Mouse (Mus musculus): ENCODE results near the gene Zcchc4. TPM values are rescaled to one million over a fixed set of nuclear protein-coding genes. Genes with fewer than 3 reads are reported as not detected.

Gene Zcchc4
- polyA plus RNA-seq, 1 experiment = 43.6 TPM

DNA sequence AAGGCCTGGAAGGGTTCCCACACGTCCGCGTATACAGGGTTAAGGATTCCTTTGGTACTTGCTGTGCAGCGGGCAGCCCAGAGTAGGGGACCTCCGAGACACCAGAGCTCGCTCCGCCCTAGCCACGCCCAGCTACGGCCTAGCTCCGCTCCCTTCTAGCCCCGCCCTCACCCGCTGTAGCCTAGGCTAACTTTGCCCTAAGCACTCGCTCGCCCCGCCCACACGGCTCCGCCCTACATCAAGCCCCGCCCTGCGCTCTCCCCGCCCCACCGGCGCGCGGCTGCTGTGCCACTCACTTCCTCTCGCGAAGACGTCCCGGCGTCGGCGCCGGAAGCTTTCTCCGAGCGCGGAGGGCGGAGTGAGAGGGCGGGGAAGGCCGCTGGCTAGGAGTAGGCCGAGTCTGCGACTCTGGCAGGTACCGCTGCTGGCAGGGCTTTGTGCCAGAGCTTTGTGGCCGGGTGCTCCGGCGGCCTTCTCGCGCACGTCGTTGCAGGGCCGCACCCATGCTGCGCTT lies 58.6 kb downstream of the Zcchc4 start, which contains the start of gene Anapc4:
Anapc4 (plus strand) TSS at position 252 of the 514 bp plus-strand sequence.
- TF ChIP-seq GATA1 (IDR thresholded peaks at IDR 0.05; ENCODE audit: low read length) = no peak

GRCm38 (mm10) chr5:52834386-52834785 lies 59.2 kb downstream of the Zcchc4 start:
- no peak for TF ChIP-seq GATA1 (IDR thresholded peaks at IDR 0.05; ENCODE audit: low read length)

DNA sequence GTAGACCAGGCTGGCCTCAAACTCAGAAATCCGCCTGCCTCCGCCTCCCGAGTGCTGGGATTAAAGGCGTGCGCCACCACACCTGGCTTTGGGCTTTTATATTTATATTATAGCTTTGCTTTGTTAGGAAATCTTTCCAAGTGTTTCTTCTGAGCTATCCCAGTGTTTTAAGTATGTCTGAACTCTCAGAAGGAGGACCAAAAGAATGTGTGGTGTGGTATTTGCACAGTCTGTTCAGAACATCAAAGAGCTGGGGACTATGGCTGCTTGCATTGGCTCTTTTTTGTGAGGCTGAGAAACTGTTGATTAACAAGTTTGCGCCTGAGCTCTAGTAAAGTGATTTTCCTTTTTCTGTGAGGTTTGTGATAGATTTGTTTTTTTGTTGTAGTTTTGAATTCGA lies 69.1 kb downstream of the Zcchc4 start:
- TF ChIP-seq GATA1 (IDR thresholded peaks at IDR 0.05; ENCODE audit: low read length) = no peak

DNA sequence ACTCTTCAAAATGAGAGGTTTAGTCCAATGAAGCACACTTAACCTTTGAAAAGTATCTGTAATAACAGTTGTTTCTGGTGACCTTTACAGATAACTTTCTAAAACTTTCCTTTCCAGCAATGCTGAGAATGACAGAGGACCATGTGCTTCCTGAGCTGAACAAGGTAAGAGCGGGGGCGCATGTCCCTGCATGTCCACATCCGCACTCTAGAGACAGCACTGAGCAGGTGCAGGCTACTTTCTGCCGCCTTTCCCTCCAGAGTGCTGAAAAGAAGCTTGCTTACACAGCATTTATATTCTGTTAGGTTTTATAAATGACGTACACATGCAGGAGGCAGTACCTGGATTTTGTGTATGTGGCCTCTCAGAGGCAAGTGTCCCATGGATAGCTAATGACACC lies 80.5 kb downstream of the Zcchc4 start:
- TF ChIP-seq GATA1 (IDR thresholded peaks at IDR 0.05; ENCODE audit: low read length) = no peak

DNA sequence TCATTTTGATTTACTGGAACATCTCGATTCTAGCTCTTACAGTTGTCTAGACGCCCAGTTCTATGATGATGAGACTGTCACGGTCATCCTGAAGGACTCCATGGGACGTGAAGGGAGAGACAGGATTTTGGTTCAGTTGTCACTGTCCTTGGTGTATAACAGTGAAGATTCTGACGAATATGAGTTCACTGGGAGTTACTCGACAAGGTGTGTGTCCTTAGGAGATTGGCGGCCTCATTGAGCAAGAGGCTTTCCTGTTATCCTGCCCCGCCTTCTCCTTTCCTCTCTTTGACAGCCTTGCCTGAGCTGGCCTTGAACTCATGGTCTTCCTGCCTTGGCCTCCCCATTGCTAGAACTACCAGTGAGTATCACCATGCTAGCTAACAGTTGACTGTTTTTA lies 89.2 kb downstream of the Zcchc4 start:
- no peak for TF ChIP-seq GATA1 (IDR thresholded peaks at IDR 0.05; ENCODE audit: low read length)

GRCm38 (mm10) chr5:52865825-52866224 lies 90.6 kb downstream of the Zcchc4 start:
- no peak for TF ChIP-seq GATA1 (IDR thresholded peaks at IDR 0.05; ENCODE audit: low read length)

DNA sequence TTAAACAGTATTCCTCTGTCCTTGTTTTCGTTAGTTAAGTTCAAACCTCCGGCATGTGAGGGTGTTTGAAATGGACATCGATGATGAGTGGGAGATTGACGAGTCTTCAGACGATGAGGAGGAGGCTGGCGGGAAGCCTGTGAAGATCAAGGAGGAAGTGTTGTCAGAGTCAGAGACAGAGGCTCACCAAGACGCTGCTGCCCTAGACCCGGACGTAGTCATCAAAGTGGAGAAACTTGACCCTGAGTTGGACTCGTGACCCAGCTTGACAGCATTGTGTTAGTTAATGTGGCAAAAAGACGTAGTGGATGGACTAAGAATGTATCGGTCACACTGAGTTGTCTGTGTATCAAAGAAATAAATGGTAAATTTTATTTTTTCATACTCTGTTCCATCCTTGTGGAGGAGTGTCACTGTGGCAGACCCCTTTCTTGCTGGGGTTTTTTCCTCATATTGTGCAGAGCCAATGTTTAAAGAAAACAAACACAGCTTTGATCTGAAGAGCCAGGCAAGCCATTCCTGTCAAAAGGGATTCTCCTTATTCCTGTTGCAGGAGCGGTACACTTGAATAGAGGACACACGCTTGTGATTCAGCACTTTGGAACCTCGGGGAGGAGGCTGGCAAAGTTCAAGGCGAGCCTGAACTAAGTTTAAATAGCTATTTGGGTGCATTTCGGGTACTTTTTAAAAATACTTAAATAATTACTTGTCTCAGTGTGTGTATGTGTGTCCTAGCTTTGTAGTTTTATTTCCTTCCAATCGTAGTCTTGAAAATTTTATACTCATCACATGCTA lies 91.3 kb downstream of the Zcchc4 start:
- TF ChIP-seq GATA1 (IDR thresholded peaks at IDR 0.05; ENCODE audit: low read length) = no peak

DNA sequence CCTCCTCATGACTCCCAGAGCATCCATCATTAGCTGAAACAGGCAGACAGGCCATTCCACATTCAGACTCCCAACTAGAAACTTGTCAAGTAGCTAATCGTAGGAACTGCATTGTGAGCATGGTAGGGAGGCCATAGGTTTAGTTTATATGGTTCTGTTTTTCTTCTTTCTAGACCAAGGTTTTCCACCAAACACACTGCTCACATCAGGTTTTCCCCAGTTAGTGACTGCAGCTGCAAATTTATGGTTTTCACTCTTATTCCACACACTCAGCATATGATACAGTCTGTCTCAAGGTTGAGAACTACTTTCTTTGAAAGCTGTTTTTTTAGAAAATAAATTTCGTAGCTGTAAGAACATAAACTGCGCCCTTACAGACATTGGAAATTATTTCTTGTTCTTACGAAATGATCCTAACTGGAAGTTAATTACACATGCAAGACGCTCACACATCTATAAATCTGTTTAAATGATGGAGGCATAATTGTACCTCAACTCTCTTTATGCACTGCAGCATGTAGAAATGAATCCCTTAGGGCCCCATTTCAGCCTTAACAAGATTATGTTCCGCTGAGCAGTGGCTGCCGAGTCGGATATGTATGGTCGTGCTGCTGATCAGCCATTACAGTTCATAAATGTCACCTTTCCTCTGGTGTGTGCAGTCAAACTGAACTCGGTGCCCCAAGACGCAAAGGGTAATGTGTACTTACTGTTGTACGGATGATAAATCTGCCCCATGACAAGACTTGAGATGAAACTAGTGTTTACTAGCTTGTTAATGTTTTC lies 93.9 kb downstream of the Zcchc4 start:
- no peak for TF ChIP-seq GATA1 (IDR thresholded peaks at IDR 0.05; ENCODE audit: low read length)

DNA sequence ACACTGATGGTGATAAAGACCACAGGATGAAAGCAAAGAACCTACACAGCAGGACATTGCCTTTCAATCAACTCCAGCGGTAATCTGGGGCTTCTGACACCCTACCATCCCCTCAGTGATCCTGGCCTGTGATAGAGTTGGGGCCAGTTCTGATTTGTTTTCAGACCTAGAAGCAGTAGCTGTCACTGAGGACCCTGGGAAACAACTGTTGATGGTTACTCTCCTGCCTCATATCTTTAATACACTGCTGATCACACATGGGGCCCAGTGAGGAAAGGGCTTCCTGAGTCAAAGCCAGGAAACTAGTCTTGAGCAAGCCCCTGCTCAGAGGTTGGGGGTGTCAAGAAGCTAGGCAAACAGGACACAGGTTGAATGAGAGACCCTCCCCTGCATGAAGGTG lies 96.3 kb downstream of the Zcchc4 start:
- no peak for TF ChIP-seq GATA1 (IDR thresholded peaks at IDR 0.05; ENCODE audit: low read length)

- no peak for TF ChIP-seq GATA1 (IDR thresholded peaks at IDR 0.05; ENCODE audit: low read length)
These were observed 96.8 kb downstream of the Zcchc4 start for GRCm38 (mm10) chr5:52871986-52872385.

Other genes with a start within 250 kb of the Zcchc4 start
- gene Lgi2, start 208.9 kb upstream of the Zcchc4 start, polyA plus RNA-seq (2012) = not detected in 2 replicates
- 1.4 and 1.5 TPM in 2 replicates for gene Sepsecs, start 105.7 kb upstream of the Zcchc4 start, polyA plus RNA-seq (2012)
- gene Pi4k2b, start 33.8 kb upstream of the Zcchc4 start, polyA plus RNA-seq (2012) = 24.4 and 35.5 TPM in 2 replicates
- gene Anapc4, start 58.6 kb downstream of the Zcchc4 start, polyA plus RNA-seq (2012) = 8.1 and 8.4 TPM in 2 replicates